Mouse (Mus musculus) brain, embryonic 14.5 days (tissue): Measurements from ENCODE around the gene Adcy3.

Source experiments
- CTCF ChIP-seq: fragments of 200-500 bp; IDR thresholded peaks from 2 replicates; pipeline ENCODE4 v1.5.1; 2012; ENCODE audit warnings: inconsistent platforms, mild to moderate bottlenecking, moderate library complexity, borderline replicate concordance; ENCODE audit not compliant: insufficient read depth, insufficient read length; ENCODE audit errors: extremely low read depth
- POLR2A ChIP-seq: fragments of 200-500 bp; IDR thresholded peaks from 2 replicates; pipeline ENCODE4 v1.6.1; 2012; ENCODE audit warnings: mild to moderate bottlenecking, inconsistent platforms, borderline replicate concordance; ENCODE audit not compliant: poor library complexity, insufficient read depth, insufficient read length, severe bottlenecking; ENCODE audit errors: extremely low read depth

GRCm38 (mm10) chr12:4150936-4151335 lies 18.0 kb downstream of the Adcy3 start:
- no peak for TF ChIP-seq POLR2A
- no peak for TF ChIP-seq CTCF
